Mouse (Mus musculus) testis, postnatal 14 days (tissue): ENCODE data around the gene Arpp21.
"Not testable (repeated sequence)": the region's sequence is repeated elsewhere in the genome, so short reads cannot be mapped to it uniquely, and the experiment has no call there.

Experiments used
- DNase-seq: peaks from one replicate; pipeline ENCODE4 v3.0.0; 2021; ENCODE audit warnings: low spot score

Arpp21 gene

GRCm38 (mm10) chr9:112102155-112102851 is 133.4 kb downstream of the Arpp21 start:
- DNase-seq = no peak

- no peak for DNase-seq
Measured at GRCm38 (mm10) chr9:112100841-112101595, 134.7 kb downstream of the Arpp21 start.

- no peak for DNase-seq
Measured at GRCm38 (mm10) chr9:112098267-112098666, 137.5 kb downstream of the Arpp21 start.

GRCm38 (mm10) chr9:112095708-112096107 is 140.0 kb downstream of the Arpp21 start:
- DNase-seq = no peak

GRCm38 (mm10) chr9:112095198-112095597 is 140.5 kb downstream of the Arpp21 start:
- DNase-seq = no peak

- no peak for DNase-seq
Measured at GRCm38 (mm10) chr9:112078903-112079302, 156.8 kb downstream of the Arpp21 start.

GRCm38 (mm10) chr9:112078453-112078852 is 157.3 kb downstream of the Arpp21 start:
- DNase-seq = no peak

- no peak for DNase-seq
Measured at GRCm38 (mm10) chr9:112075273-112075672, 160.5 kb downstream of the Arpp21 start.

- no peak for DNase-seq
Measured at GRCm38 (mm10) chr9:112074872-112075271, 160.9 kb downstream of the Arpp21 start.

- no peak for DNase-seq
Measured at GRCm38 (mm10) chr9:112071368-112071767, 164.4 kb downstream of the Arpp21 start.

GRCm38 (mm10) chr9:112070961-112071360 is 164.8 kb downstream of the Arpp21 start:
- no peak for DNase-seq

- DNase-seq = no peak
Measured at GRCm38 (mm10) chr9:112068250-112068649, 167.5 kb downstream of the Arpp21 start.

GRCm38 (mm10) chr9:112060696-112061425 is 174.9 kb downstream of the Arpp21 start:
- no peak for DNase-seq

GRCm38 (mm10) chr9:112054807-112055381 is 180.8 kb downstream of the Arpp21 start:
- DNase-seq = no peak

GRCm38 (mm10) chr9:112047903-112048467 is 187.8 kb downstream of the Arpp21 start:
- no peak for DNase-seq

- no peak for DNase-seq
Measured at GRCm38 (mm10) chr9:112040566-112040965, 195.2 kb downstream of the Arpp21 start.

GRCm38 (mm10) chr9:112037732-112038131 is 198.0 kb downstream of the Arpp21 start:
- DNase-seq = no peak

- not testable (repeated sequence) for DNase-seq
Measured at GRCm38 (mm10) chr9:112033840-112034239, 201.9 kb downstream of the Arpp21 start.

GRCm38 (mm10) chr9:112032169-112032568 is 203.6 kb downstream of the Arpp21 start:
- no peak for DNase-seq

- DNase-seq = no peak
Measured at GRCm38 (mm10) chr9:112023562-112024015, 212.1 kb downstream of the Arpp21 start.

- no peak for DNase-seq
Measured at GRCm38 (mm10) chr9:112023111-112023510, 212.6 kb downstream of the Arpp21 start.
